Comparison of ENCODE assay signal across 18 mouse cellular contexts in genomic region chr13:29753254-29753653, GRCm38 (mm10).
DNase-seq lines count a peak whose midpoint lies in the region; ATAC-seq and TF ChIP-seq lines count a peak whose summit lies in the region.
"Had no signal": no experiment of that assay in that cellular context is flagged by ENCODE, and none has a peak within 500 bp of the region (broad histone marks: within the 10 kb centered on the region; RNA-seq: fewer than 3 reads in every experiment).

No protein-coding gene starts in this region.

- H3K9me3 ChIP-seq in midbrain, postnatal 0 days (ENCODE audit: low read length): no peaks in the 10 kb centered on the region
- no peaks in the 10 kb centered on the region for H3K9me3 ChIP-seq in midbrain, embryonic 15.5 days
- H3K9me3 ChIP-seq: heart, embryonic 15.5 days; intestine, embryonic 15.5 days; limb, embryonic 10.5 days; neural tube, embryonic 12.5 days had no signal

- WGBS in heart, adult 2 months: 93% methylated on average over 3 of the region's 3 CpGs
- 91% methylated on average over 3 of the region's 3 CpGs for WGBS in midbrain, postnatal 0 days
- WGBS in midbrain, embryonic 15.5 days: 89% methylated on average over 3 of the region's 3 CpGs

- ATAC-seq in midbrain, postnatal 0 days (ENCODE audit: low FRiP score): no peak
- no peak for ATAC-seq in midbrain, embryonic 15.5 days (replicated peaks)
- ATAC-seq: intestine, embryonic 15.5 days had no signal

- no peak for TF ChIP-seq EP300 in heart, adult 2 months (IDR thresholded peaks at IDR 0.05; ENCODE audit: insufficient read depth, low read depth, low read length)

- no peaks in the 10 kb centered on the region for H3K27me3 ChIP-seq in heart, adult 2 months (ENCODE audit: control insufficient read depth, insufficient read depth, low read length)
- no peaks in the 10 kb centered on the region for H3K27me3 ChIP-seq in midbrain, postnatal 0 days (ENCODE audit: insufficient read depth, low read length)
- H3K27me3 ChIP-seq in midbrain, embryonic 15.5 days (replicated peaks): no peaks in the 10 kb centered on the region
- H3K27me3 ChIP-seq: heart, embryonic 15.5 days; intestine, embryonic 15.5 days; neural tube, embryonic 12.5 days had no signal

- H3K4me1 ChIP-seq in heart, adult 2 months (ENCODE audit: control insufficient read depth, insufficient read depth, low read length): no peaks in the 10 kb centered on the region
- no peaks in the 10 kb centered on the region for H3K4me1 ChIP-seq in midbrain, postnatal 0 days (ENCODE audit: insufficient read depth, low read length)
- H3K4me1 ChIP-seq in midbrain, embryonic 15.5 days: no peaks in the 10 kb centered on the region
- H3K4me1 ChIP-seq: heart, embryonic 15.5 days; intestine, embryonic 15.5 days; limb, embryonic 10.5 days; neural tube, embryonic 12.5 days had no signal

- DNase-seq in heart, adult 11 months: peak; percentile 43
- DNase-seq in heart, adult 2 months: no peak
- peak; percentile 5 for DNase-seq in midbrain, postnatal 0 days (ENCODE audit: low spot score)
- DNase-seq in cerebellum, adult 8-10 months: peak; percentile 71
- no peak for DNase-seq in ovary, adult 18-20 months (ENCODE audit: low spot score)
- DNase-seq in T-cell, adult 2 months (ENCODE audit: low spot score): no peak
- DNase-seq: embryo, embryonic 11 days; gastrocnemius, postnatal 14 days; kidney, adult 9 months; kidney, postnatal 25 days; lung, adult 2 months; spleen, adult 18-20 months; thymus, postnatal 4 days had no signal

- no peak overlapping the region for H3K27ac ChIP-seq in heart, adult 2 months
- no peak overlapping the region for H3K27ac ChIP-seq in midbrain, postnatal 0 days (ENCODE audit: low read depth, low read length)
- no peak overlapping the region for H3K27ac ChIP-seq in midbrain, embryonic 15.5 days
- H3K27ac ChIP-seq: heart, embryonic 15.5 days; intestine, embryonic 15.5 days; limb, embryonic 10.5 days; neural tube, embryonic 12.5 days had no signal

- no peak overlapping the region for H3K9ac ChIP-seq in heart, adult 2 months (ENCODE audit: low read depth, low read length)
- no peak overlapping the region for H3K9ac ChIP-seq in midbrain, postnatal 0 days (replicated peaks; ENCODE audit: low read length, poor library complexity, severe bottlenecking)
- no peak overlapping the region for H3K9ac ChIP-seq in midbrain, embryonic 15.5 days
- H3K9ac ChIP-seq: heart, embryonic 15.5 days; intestine, embryonic 15.5 days; neural tube, embryonic 12.5 days had no signal

- no peak for TF ChIP-seq CTCF in heart, adult 2 months (IDR thresholded peaks at IDR 0.05)
- no peak for TF ChIP-seq CTCF in midbrain, postnatal 0 days (IDR thresholded peaks at IDR 0.05)

- no peaks in the 10 kb centered on the region; the same call in 1 of the 2 replicates for H3K79me2 ChIP-seq in heart, adult 2 months (replicated peaks; ENCODE audit: control insufficient read depth, insufficient read depth, low read length)

- no peak overlapping the region for H3K4me3 ChIP-seq in heart, adult 2 months
- H3K4me3 ChIP-seq in midbrain, postnatal 0 days (ENCODE audit: low read depth, low read length): no peak overlapping the region
- no peak overlapping the region for H3K4me3 ChIP-seq in midbrain, embryonic 15.5 days
- H3K4me3 ChIP-seq: heart, embryonic 15.5 days; intestine, embryonic 15.5 days; limb, embryonic 10.5 days; neural tube, embryonic 12.5 days had no signal

- no peak for TF ChIP-seq POLR2A in heart, adult 2 months (IDR thresholded peaks at IDR 0.05; ENCODE audit: insufficient read depth, low read depth, low read length)

- intact Hi-C loops in heart, adult 2 months (cut with DNase I): no loop called here

- H3K36me3 ChIP-seq in heart, adult 2 months (ENCODE audit: control insufficient read depth, insufficient read depth, low read length): peaks cover 2% of the 10 kb centered on the region
- H3K36me3 ChIP-seq in midbrain, postnatal 0 days (ENCODE audit: insufficient read depth, low read length): no peaks in the 10 kb centered on the region
- H3K36me3 ChIP-seq in midbrain, embryonic 15.5 days (replicated peaks): no peaks in the 10 kb centered on the region
- H3K36me3 ChIP-seq: heart, embryonic 15.5 days; intestine, embryonic 15.5 days; limb, embryonic 10.5 days; neural tube, embryonic 12.5 days had no signal

- H3K4me2 ChIP-seq in midbrain, postnatal 0 days (ENCODE audit: low read depth, low read length, poor library complexity, severe bottlenecking): no peak overlapping the region
- no peak overlapping the region for H3K4me2 ChIP-seq in midbrain, embryonic 15.5 days
- H3K4me2 ChIP-seq: heart, embryonic 15.5 days; intestine, embryonic 15.5 days; neural tube, embryonic 12.5 days had no signal

Comparison
In these comparisons a context has a peak if more than half of its experiments do, and no peak if none do; other contexts are left out.
1. DNase-seq: peak in heart, adult 11 months (single experiment), midbrain, postnatal 0 days (single experiment) and cerebellum, adult 8-10 months (single experiment); none in heart, adult 2 months (0 of 2), ovary, adult 18-20 months (single experiment) and T-cell, adult 2 months (single experiment).